Mouse (Mus musculus) frontal cortex, adult 2 months (tissue): ENCODE data around the gene Nxt2. TPM values are rescaled to one million over a fixed set of nuclear protein-coding genes. Genes with fewer than 3 reads are reported as not detected.

Experiments
- polyA plus RNA-seq: library from polyadenylated mRNA; depleted of rRNA; stranded (reverse); fragments of >200 nt; gene quantifications from 2 replicates; pipeline ENCODE4 v1.2.3, GENCODE M21; 2012; rRNA removed

Gene Nxt2
- polyA plus RNA-seq, 1 experiment = 22.0 TPM

Other genes with a start within 250 kb of the Nxt2 start
- 0.34 and 0.56 TPM in 2 replicates for gene Gucy2f, start 29.8 kb upstream of the Nxt2 start, polyA plus RNA-seq
- 15.5 and 16.5 TPM in 2 replicates for gene Kcne1l, start 79.5 kb downstream of the Nxt2 start, polyA plus RNA-seq
- 23.8 and 28.9 TPM in 2 replicates for gene Acsl4, start 163.8 kb downstream of the Nxt2 start, polyA plus RNA-seq